Mouse (Mus musculus) testis, adult 2 months (tissue): ENCODE data around the gene Acvr1b.

Source experiments
- CTCF ChIP-seq: fragments of 200-500 bp; IDR thresholded peaks from 2 replicates; pipeline ENCODE4 v1.5.1; 2012; ENCODE audit warnings: low read depth, mild to moderate bottlenecking, inconsistent platforms, low read length, moderate library complexity; ENCODE audit not compliant: control insufficient read depth, insufficient read depth, insufficient replicate concordance
- POLR2A ChIP-seq: fragments of 200-500 bp; IDR thresholded peaks from 2 replicates; pipeline ENCODE4 v1.6.1; 2012; ENCODE audit warnings: low read depth, mild to moderate bottlenecking, inconsistent platforms, low read length, moderate library complexity; ENCODE audit not compliant: control insufficient read depth

GRCm38 (mm10) chr15:101125561-101125960 lies 48.3 kb upstream of the Acvr1b start:
- TF ChIP-seq POLR2A, result no peak
- no peak for TF ChIP-seq CTCF
